Mouse (Mus musculus) ovary, postnatal 36 days (tissue): ENCODE results near the gene Itga5.

Source experiments
- DNase-seq: peaks from one replicate; pipeline ENCODE4 v3.0.0; 2022; ENCODE audit warnings: low spot score, mixed read lengths

Gene Itga5

GRCm38 (mm10) chr15:103308876-103309580 is 57.5 kb downstream of the Itga5 start:
- no peak for DNase-seq

GRCm38 (mm10) chr15:103308056-103308875 is 58.3 kb downstream of the Itga5 start:
- no peak for DNase-seq

- peak; percentile 85 for DNase-seq
Observed at GRCm38 (mm10) chr15:103307125-103307524, 59.4 kb downstream of the Itga5 start.

- DNase-seq = no peak
Observed at GRCm38 (mm10) chr15:103305792-103306645, 60.5 kb downstream of the Itga5 start.

GRCm38 (mm10) chr15:103305070-103305678 is 61.4 kb downstream of the Itga5 start:
- DNase-seq = peak; percentile 93

- no peak for DNase-seq
Observed at GRCm38 (mm10) chr15:103304616-103304969, 62.0 kb downstream of the Itga5 start.

GRCm38 (mm10) chr15:103303916-103304615 is 62.5 kb downstream of the Itga5 start:
- DNase-seq = no peak

GRCm38 (mm10) chr15:103302341-103303021 is 64.1 kb downstream of the Itga5 start:
- DNase-seq = no peak

- no peak for DNase-seq
Observed at GRCm38 (mm10) chr15:103301547-103302340, 64.8 kb downstream of the Itga5 start.

- DNase-seq = no peak
Observed at GRCm38 (mm10) chr15:103301046-103301445, 65.5 kb downstream of the Itga5 start.

- no peak for DNase-seq
Observed at GRCm38 (mm10) chr15:103300560-103300959, 66.0 kb downstream of the Itga5 start.

GRCm38 (mm10) chr15:103300067-103300471 is 66.5 kb downstream of the Itga5 start:
- DNase-seq = peak; percentile 42

- no peak for DNase-seq
Observed at GRCm38 (mm10) chr15:103299644-103300043, 66.9 kb downstream of the Itga5 start.

- DNase-seq = no peak
Observed at GRCm38 (mm10) chr15:103298861-103299616, 67.5 kb downstream of the Itga5 start.

- DNase-seq = no peak
Observed at GRCm38 (mm10) chr15:103298026-103298425, 68.5 kb downstream of the Itga5 start.

- no peak for DNase-seq
Observed at GRCm38 (mm10) chr15:103297313-103297712, 69.2 kb downstream of the Itga5 start.

- DNase-seq = no peak
Observed at GRCm38 (mm10) chr15:103295851-103296250, 70.7 kb downstream of the Itga5 start.

- DNase-seq = no peak
Observed at GRCm38 (mm10) chr15:103294649-103295048, 71.9 kb downstream of the Itga5 start.
